Mouse (Mus musculus) heart, postnatal 10 days (tissue): ENCODE results near the gene Col6a1. TPM values are rescaled to one million over a fixed set of nuclear protein-coding genes. Genes with fewer than 3 reads are reported as not detected.

Experiments
- DNase-seq, 2 experiments: peaks; one replicate each; pipeline ENCODE4 v3.0.0; 2021
- intact Hi-C: fragments of 180-260 bp; cut with DNase I; formaldehyde crosslinking; loops from one replicate; pipeline ENCODE4 v1.15.1; 2025
- total RNA-seq, 2 experiments: library from RNA; stranded (reverse); gene quantifications; 2 replicates each; pipeline ENCODE4 v1.2.3; 2021

Gene Col6a1
- total RNA-seq, 2 experiments from 2014 or later, result 186 to 200 TPM

DNA sequence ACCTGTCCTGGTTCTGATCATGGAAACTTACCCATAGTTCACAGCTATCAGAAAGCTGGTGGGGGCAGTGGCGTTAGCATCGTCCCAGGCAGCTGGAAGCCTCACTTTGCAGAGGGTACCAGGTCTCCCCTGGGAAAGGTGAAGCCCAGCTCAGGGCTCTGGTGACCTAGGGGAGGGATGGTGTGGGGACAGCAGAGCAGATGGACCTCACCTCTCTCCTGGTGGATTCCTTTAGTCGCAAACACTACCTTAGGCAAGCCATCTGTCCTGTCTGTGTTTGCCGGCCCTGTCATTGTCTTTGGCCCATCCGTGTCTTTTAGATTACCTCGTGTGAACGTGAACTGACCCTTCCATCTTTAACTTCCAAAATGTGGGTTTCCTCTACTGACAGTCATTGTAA is 42.5 kb downstream of the Col6a1 start:
- DNase-seq, result no peak
- intact Hi-C loops, result loop anchor here (5.0 kb wide), 1 partner anchor 44 kb away; the partner anchor contains the start of gene Col6a1

DNA sequence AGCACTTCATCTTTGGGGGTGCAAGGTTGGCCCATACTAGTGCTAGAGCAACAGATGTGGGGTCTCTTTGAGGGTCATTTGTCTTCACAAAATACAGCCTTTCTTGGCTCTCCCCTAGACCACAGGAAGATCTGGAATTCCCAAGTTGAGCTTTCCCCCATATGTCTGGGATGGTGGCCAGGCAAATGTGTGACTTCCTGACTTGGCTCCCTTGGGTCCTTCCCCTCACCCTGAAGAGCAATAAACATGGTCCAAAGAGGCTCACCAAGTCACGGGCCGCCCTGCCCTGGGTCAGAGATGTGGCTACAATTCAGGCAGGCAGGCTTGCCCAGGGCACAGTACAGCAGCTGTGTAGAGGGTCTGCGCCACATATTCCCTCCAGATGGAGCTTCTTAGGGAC is 44.1 kb downstream of the Col6a1 start:
- intact Hi-C loops, result loop anchor here (5.0 kb wide), 1 partner anchor 45 kb away; the partner anchor contains the start of gene Col6a1
- peak; percentile 67 to 71 for DNase-seq

- intact Hi-C loops, result loop anchor here (5.0 kb wide), 1 partner anchor 46 kb away; the partner anchor contains the start of gene Col6a1
- DNase-seq, result no peak
Measured at GRCm38 (mm10) chr10:76680758-76681650, 45.0 kb downstream of the Col6a1 start.

DNA sequence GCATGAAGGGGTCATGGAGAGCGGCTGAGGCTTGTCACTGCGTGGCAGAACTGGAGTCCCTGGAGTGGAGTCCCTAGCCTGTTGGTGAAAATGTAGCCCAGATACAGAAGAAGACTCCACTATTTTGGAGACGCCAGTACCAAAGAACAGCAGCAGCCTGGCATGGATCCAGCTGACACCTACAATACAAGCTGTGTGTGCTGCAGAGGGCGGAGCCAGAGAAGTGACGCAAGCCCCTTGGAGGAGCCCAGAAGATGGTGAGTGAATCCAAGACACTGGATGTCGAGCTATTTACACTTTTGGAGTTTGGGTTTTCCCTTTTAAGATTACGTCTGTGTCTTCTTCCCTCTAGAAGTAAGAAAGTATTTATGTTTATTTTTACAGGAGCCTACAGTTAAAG is 47.8 kb downstream of the Col6a1 start:
- peak; percentile 44 to 57 for DNase-seq
- intact Hi-C loops, result no loop called here

DNA sequence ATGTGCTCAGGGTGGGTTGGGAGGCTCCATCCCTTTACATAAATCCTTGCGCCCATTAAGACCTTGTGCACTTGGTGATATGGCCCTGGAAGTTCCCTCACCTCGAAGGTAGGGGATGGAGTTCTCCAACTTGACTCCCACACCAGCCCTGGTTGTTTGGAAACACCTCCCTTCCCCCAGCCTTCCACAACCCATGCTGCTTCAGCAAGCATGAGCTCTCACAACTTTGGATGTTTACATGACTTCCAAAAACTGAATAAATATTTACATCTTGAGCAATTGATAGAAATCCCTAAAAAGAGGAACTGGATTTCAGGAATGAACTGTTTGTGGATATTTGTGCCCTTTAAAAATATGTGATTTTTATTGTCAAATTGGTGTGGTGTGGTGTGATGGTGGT is 50.7 kb downstream of the Col6a1 start:
- no peak for DNase-seq
- intact Hi-C loops, result no loop called here

DNA sequence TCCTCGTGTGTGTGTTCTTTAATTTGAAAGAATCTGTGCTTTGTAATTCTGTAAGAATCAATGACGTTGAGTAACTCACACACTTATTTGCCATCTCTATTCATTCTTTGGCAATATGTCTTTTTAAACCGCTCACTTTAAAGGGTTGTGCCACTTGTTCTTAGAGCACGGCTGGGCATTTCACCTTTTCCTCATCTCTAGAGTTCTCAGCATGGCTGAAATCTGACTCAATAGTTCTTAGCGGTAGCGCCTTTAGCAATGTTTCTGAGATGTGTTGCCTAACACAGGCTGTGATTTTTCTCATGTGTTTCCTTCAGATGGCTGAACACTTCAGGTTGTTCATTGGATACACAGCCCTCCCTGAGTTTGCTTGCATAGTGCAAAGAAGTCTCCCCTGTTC is 51.4 kb downstream of the Col6a1 start:
- intact Hi-C loops, result no loop called here
- no peak for DNase-seq

- DNase-seq, result no peak
- intact Hi-C loops, result no loop called here
Measured at GRCm38 (mm10) chr10:76671939-76672338, 54.0 kb downstream of the Col6a1 start.

GRCm38 (mm10) chr10:76668947-76669284 is 57.1 kb downstream of the Col6a1 start:
- DNase-seq, result peak; percentile 55 to 69
- intact Hi-C loops, result no loop called here

DNA sequence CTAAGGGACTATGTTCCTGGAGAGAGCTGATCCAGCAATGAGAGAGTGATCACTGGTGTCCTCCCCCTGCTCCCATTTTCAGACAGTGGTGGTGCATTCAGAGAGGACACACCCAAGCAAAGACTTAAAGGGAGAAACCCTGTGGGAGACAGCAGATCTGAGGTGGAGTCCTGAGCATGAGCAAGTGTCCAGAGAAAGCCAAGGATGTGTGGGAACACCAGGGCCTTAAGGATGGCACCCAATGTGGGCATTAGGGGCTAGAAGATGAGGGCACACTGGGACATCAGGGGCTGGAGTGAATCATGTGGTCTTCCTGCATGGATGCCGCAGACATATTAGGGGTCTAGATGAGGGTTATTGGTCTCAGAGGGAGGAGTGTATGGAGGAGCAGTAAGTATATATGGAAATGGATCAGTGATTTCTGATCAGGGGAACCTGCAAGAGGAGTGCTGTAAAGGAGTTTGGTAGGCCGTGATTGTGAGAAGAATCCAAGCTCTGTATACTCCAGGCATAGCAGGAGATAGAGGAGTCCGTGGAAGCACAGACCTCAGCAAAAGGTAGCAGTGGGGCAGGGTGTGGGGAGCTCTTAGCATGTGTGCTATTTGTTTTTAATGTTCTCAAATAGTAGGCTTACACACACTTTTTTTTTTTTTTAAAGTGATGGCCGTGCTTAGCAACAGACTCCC is 57.6 kb downstream of the Col6a1 start:
- intact Hi-C loops, result no loop called here
- no peak for DNase-seq

- intact Hi-C loops, result no loop called here
- no peak for DNase-seq
Measured at GRCm38 (mm10) chr10:76667197-76667805, 58.7 kb downstream of the Col6a1 start.

DNA sequence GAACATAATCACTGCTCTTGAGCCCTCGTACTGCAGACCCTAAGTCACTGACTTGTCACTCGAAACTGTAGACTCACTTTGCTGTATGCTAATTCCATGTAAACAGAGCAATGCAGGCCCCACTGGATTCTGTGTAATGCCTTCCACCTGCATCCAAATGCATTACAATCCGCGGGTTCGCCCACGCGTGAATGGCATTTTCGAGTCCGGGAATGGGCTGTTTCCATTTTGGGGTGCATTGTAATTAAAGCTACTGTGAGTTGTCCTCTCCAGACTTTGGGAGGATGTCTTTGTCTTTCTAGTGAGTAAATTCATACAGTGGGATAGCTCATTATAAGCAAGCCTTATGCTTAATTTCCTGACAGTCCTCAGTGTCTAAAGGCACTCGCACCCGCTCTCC is 60.4 kb downstream of the Col6a1 start:
- no peak for DNase-seq
- intact Hi-C loops, result no loop called here

GRCm38 (mm10) chr10:76664156-76665115 is 61.5 kb downstream of the Col6a1 start:
- DNase-seq, result peak; percentile 78 to 83
- intact Hi-C loops, result no loop called here

Other genes with a start within 250 kb of the Col6a1 start
- 1 to 10 TPM; 6.7 to 8.0 TPM for gene Lss, start 194.6 kb downstream of the Col6a1 start, total RNA-seq
- not detected for gene Spatc1l, start 163.9 kb downstream of the Col6a1 start, total RNA-seq
- under 1 TPM in 1 of 2 experiments, not detected in 1; 0.45 TPM for gene Ftcd, start 150.5 kb downstream of the Col6a1 start, total RNA-seq
- 100 to 1,000 TPM; 224 to 241 TPM for gene Col6a2, start 102.5 kb downstream of the Col6a1 start, total RNA-seq
- gene Pcbp3, start 235.7 kb upstream of the Col6a1 start, total RNA-seq, result 1 to 10 TPM; 8.8 to 9.3 TPM